Mouse (Mus musculus) intestine, embryonic 15.5 days (tissue): ENCODE data around the gene Ccdc187. TPM values are rescaled to one million over a fixed set of nuclear protein-coding genes. Genes with fewer than 3 reads are reported as not detected.

ENCODE experiments used
- ATAC-seq: fragments of 200-750 bp; cut with Nextera tagmentation; 2 replicates; pipeline ENCODE4 v1.8.0; 2017; ENCODE audit warnings: moderate TSS enrichment, moderate library complexity
- H3K27ac ChIP-seq: fragments of 300-500 bp; sonication (generic); 2 replicates; pipeline ENCODE4 v1.5.1; 2015; ENCODE audit warnings: mild to moderate bottlenecking, inconsistent platforms
- H3K27me3 ChIP-seq: fragments of 300-500 bp; sonication (generic); replicated peaks from 2 replicates; pipeline ENCODE4 v1.6.1; 2015; ENCODE audit warnings: inconsistent platforms
- H3K36me3 ChIP-seq: fragments of 300-500 bp; sonication (generic); 2 replicates; pipeline ENCODE4 v1.6.1; 2015; ENCODE audit warnings: inconsistent platforms
- H3K4me1 ChIP-seq: fragments of 300-500 bp; sonication (generic); replicated peaks from 2 replicates; pipeline ENCODE4 v1.6.1; 2015; ENCODE audit warnings: inconsistent platforms
- H3K4me2 ChIP-seq: fragments of 300-500 bp; sonication (generic); replicated peaks from 2 replicates; pipeline ENCODE4 v1.6.1; 2015; ENCODE audit warnings: mild to moderate bottlenecking, inconsistent platforms
- H3K4me3 ChIP-seq: fragments of 300-500 bp; sonication (generic); replicated peaks from 2 replicates; pipeline ENCODE4 v1.5.1; 2015; ENCODE audit warnings: inconsistent platforms
- H3K9ac ChIP-seq: fragments of 300-500 bp; sonication (generic); 2 replicates; pipeline ENCODE4 v1.6.1; 2015; ENCODE audit warnings: inconsistent platforms
- H3K9me3 ChIP-seq: fragments of 300-500 bp; sonication (generic); 2 replicates; pipeline ENCODE4 v1.6.1; 2016; ENCODE audit warnings: inconsistent platforms
- WGBS: fragments of 180-500 bp; shearing (Covaris S2); methylation state at CpG from one replicate; pipeline ENCODE4 v1.1.7; 2015; 5-methylcytosine and 5-hydroxymethylcytosine counted together
- polyA plus RNA-seq: library from polyadenylated mRNA; unstranded; fragments of >200 nt; fragmentation: Nextera tagmentation; extraction: Ambion mirVana; gene quantifications from 2 replicates; pipeline ENCODE4 v1.2.1, GENCODE M21; 2015

Ccdc187 gene
- polyA plus RNA-seq, result 0.36 and 0.37 TPM in 2 replicates

GRCm38 (mm10) chr2:26294457-26294856, at the start of gene Ccdc187:
TSS of gene Ccdc187 (minus strand) at chr2:26294557.
- WGBS, result 72% methylated on average over 2 of the region's 2 CpGs
- H3K9me3 ChIP-seq, result no peaks in the 10 kb centered on the region
- no peak within 1 kb of the TSS for H3K27ac ChIP-seq
- no peak within 1 kb of the TSS for H3K4me2 ChIP-seq
- no peak within 1 kb of the TSS for H3K4me3 ChIP-seq
- peaks cover 12% of the 10 kb centered on the region; the same call in 1 of the 2 replicates for H3K4me1 ChIP-seq
- no peak for ATAC-seq
- no peaks in the 10 kb centered on the region for H3K36me3 ChIP-seq
- H3K27me3 ChIP-seq, result 0 out of 2 replicates have a peak, but pooled peaks cover 6% of the 10 kb centered on the region
- no peak within 1 kb of the TSS for H3K9ac ChIP-seq

DNA sequence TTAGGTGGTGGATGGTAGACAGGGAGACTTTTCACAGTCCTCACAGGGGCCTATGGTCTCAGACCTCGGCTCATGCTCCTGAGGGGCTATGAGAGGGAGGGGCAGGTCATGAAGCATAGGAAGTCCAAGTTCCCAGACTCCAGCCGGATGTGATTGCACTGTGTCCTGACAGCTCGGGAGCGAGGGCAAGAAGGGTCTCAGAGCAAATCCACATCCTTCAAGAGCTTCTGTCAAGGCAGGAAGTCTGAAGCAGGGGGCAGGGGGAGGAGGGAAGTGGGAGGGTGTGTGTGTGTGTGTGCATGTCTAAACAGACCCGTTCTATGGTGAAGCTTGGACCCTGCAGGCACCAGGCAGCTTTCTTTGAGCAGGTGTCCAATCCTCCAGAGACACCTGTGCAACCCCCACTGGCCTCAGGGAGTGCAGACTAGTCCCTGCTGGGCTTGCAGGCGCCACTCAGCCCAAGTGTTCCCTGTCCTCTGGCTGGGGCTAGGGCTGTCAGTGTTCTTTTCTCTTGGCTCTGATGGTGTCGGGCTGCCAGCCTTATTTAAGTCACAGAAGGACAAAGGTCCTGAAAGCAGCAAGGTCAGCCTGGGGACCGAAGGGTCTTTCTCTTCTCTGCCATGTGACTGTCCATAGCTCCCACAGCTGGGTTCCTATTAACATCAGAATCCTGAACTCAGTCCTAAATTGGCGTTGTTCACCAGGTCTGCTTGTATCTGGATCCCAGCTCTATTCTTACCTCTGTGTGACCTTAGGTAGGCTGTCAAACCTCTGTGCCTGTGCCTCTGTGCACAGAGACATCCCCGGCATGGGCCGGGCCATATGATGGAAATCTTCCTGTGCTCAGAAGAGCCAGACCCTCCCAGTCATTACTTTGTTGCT, 48.5 kb upstream of the Ccdc187 start:
- H3K36me3 ChIP-seq, result peaks cover 22% of the 10 kb centered on the region
- peak overlapping the region; percentile 31 for H3K4me2 ChIP-seq
- ATAC-seq, result peak; percentile 19; the same call in 1 of the 2 replicates
- peaks cover 23% of the 10 kb centered on the region for H3K4me1 ChIP-seq
- no peak overlapping the region for H3K9ac ChIP-seq
- H3K9me3 ChIP-seq, result no peaks in the 10 kb centered on the region
- 51% methylated on average over 11 of the region's 11 CpGs for WGBS
- H3K27me3 ChIP-seq, result no peaks in the 10 kb centered on the region
- H3K27ac ChIP-seq, result peak overlapping the region; percentile 74
- H3K4me3 ChIP-seq, result no peak overlapping the region

- peaks cover 23% of the 10 kb centered on the region for H3K4me1 ChIP-seq
- peaks cover 22% of the 10 kb centered on the region for H3K36me3 ChIP-seq
- no peaks in the 10 kb centered on the region for H3K9me3 ChIP-seq
- H3K4me3 ChIP-seq, result no peak overlapping the region
- ATAC-seq, result peak; percentile 78
- H3K4me2 ChIP-seq, result peak overlapping the region; percentile 31; the same call in 1 of the 2 replicates
- H3K9ac ChIP-seq, result no peak overlapping the region
- peak overlapping the region; percentile 74 for H3K27ac ChIP-seq
- 33% methylated on average over 10 of the region's 10 CpGs for WGBS
- H3K27me3 ChIP-seq, result no peaks in the 10 kb centered on the region
Observed at GRCm38 (mm10) chr2:26342044-26342443, 47.7 kb upstream of the Ccdc187 start.

- Histone ChIP-seq H3K27ac (peak overlapping the region; percentile 74), H3K4me1 (peaks cover 23% of the 10 kb centered on the region), H3K9me3 (no peaks in the 10 kb centered on the region), H3K9ac (no peak overlapping the region), H3K4me3 (no peak overlapping the region), H3K4me2 (0 out of 2 replicates have a peak overlapping the region, but pooled peaks have one; percentile 1), H3K36me3 (peaks cover 18% of the 10 kb centered on the region), H3K27me3 (no peaks in the 10 kb centered on the region)
- ATAC-seq, result peak; percentile 3; the same call in 1 of the 2 replicates
- WGBS, result 72% methylated on average over 2 of the region's 2 CpGs
Observed at GRCm38 (mm10) chr2:26341510-26341981, 47.2 kb upstream of the Ccdc187 start.

DNA sequence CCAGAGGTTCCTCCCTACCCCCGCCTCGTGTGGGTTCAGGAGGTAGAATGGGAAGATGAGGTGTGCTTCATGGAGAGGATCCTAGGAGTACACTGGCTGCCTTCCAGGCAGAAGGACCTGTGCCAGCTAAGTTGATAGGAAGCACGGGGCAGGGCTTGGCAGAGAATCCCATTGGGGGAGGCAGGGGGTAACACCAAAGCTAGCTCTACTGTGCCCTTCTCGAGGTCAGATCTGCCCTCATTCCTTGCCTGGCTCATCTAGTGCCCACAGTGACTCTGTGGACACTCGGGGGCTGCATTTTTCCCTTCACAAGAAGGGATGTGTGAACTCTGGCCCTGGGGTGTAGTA, 44.8 kb upstream of the Ccdc187 start:
- Histone ChIP-seq H3K9me3 (no peaks in the 10 kb centered on the region), H3K4me1 (peaks cover 23% of the 10 kb centered on the region), H3K36me3 (peaks cover 12% of the 10 kb centered on the region; the same call in 1 of the 2 replicates), H3K4me3 (no peak overlapping the region), H3K27ac (no peak overlapping the region), H3K9ac (no peak overlapping the region), H3K4me2 (no peak overlapping the region), H3K27me3 (no peaks in the 10 kb centered on the region)
- 90% methylated on average over 5 of the region's 5 CpGs for WGBS
- ATAC-seq, result no peak

DNA sequence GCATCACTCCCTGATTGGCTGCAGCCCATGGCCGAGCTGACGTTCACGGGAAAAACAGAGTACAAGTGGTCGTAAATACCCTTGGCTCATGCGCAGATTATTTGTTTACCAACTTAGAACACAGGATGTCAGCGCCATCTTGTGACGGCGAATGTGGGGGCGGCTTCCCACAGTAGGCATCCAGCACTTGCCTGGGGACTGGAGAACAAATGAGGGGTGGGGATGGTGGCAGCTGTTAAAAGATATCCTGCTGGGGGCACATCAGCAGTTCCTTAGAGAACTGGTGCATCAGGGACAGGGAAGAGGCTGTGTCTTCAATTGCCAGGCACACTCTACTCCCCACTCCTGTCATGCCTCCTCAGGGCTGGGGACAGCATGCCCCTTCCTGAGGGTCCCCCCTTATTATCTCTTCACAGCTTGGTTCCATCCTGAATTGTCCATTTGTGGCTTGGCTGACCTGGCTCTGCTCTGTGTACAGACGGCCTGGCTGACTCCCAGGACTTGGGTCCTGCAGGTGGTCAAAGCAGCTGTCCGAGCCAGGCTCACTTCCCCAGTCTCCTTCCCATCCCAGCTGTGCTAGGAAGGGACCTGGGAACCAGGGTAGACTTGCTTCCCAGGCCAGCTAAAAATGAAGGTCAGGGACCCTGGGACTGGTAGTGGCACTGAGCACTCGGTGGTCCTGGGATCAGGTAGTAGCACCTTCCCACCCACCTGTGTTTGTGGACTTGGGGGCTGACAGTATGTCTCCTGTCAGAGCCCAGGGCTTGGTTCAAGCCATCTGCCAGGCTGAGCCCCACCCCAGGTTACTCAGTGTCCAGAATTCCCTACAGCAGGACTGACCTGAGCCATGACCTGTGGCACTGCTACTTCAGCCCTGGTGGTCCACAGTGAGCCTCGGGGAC, 44.2 kb upstream of the Ccdc187 start:
- Histone ChIP-seq H3K36me3 (peaks cover 11% of the 10 kb centered on the region; the same call in 1 of the 2 replicates), H3K9ac (no peak overlapping the region), H3K27ac (no peak overlapping the region), H3K9me3 (no peaks in the 10 kb centered on the region), H3K27me3 (no peaks in the 10 kb centered on the region), H3K4me2 (no peak overlapping the region), H3K4me1 (peaks cover 23% of the 10 kb centered on the region), H3K4me3 (no peak overlapping the region)
- WGBS, result 93% methylated on average over 9 of the region's 13 CpGs
- ATAC-seq, result no peak

DNA sequence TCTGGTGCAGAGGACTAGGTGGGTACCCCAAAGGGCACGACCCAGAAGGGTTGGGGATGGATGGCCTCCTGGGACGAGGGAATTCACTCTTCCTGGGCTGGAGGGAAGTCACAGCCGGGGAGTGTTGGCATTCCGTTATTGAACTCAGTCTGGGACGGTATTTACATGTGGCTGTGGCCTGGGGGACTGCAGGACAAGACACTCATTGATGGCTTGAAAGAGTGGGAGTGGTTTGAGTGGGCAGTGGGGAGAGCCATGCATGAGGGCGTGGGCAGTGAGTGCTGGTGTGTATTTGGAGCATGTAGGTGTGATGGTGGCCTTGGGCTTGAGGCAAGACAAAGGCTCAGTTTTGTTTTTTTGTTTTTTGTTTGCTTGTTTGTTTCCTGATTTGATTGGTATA, 36.3 kb upstream of the Ccdc187 start:
- no peak overlapping the region; the same call in 1 of the 2 replicates for H3K9ac ChIP-seq
- no peaks in the 10 kb centered on the region for H3K9me3 ChIP-seq
- ATAC-seq, result no peak
- H3K27ac ChIP-seq, result no peak overlapping the region
- WGBS, result 68% methylated on average over 6 of the region's 6 CpGs
- H3K4me3 ChIP-seq, result no peak overlapping the region
- H3K27me3 ChIP-seq, result no peaks in the 10 kb centered on the region
- H3K4me1 ChIP-seq, result no peaks in the 10 kb centered on the region
- no peak overlapping the region for H3K4me2 ChIP-seq
- H3K36me3 ChIP-seq, result peaks cover 17% of the 10 kb centered on the region; the same call in 1 of the 2 replicates

DNA sequence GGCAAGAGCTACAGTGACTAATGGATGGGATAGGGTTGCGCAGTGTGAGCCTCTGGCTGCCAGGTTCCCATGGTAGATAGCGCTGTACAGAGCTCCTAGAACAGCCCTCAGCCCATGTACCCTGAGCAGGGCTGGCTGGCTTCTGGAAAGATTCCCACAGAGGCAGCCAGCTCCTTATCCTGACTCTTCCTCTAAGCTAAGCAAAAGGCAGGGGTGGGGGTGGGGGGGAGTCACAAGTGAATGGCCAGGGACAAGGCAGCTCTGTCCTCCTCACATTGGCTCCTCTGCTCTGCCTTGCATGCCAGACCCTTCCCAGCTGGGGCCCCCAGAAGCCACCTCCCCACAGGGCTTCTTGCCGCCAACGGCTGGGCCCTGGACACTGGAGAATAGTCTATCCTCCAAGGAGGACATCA, 35.7 kb upstream of the Ccdc187 start:
- Histone ChIP-seq H3K9ac (no peak overlapping the region), H3K27me3 (no peaks in the 10 kb centered on the region), H3K4me1 (no peaks in the 10 kb centered on the region), H3K4me3 (no peak overlapping the region), H3K9me3 (no peaks in the 10 kb centered on the region), H3K27ac (0 out of 2 replicates have a peak overlapping the region, but pooled peaks have one; percentile 9), H3K36me3 (peaks cover 20% of the 10 kb centered on the region), H3K4me2 (no peak overlapping the region)
- 92% methylated on average over 4 of the region's 4 CpGs for WGBS
- peak; percentile 24; the same call in 1 of the 2 replicates for ATAC-seq

- H3K9ac ChIP-seq, result no peak overlapping the region
- no peak overlapping the region for H3K4me3 ChIP-seq
- no peaks in the 10 kb centered on the region for H3K27me3 ChIP-seq
- H3K9me3 ChIP-seq, result no peaks in the 10 kb centered on the region
- H3K27ac ChIP-seq, result 0 out of 2 replicates have a peak overlapping the region, but pooled peaks have one; percentile 9
- H3K36me3 ChIP-seq, result peaks cover 26% of the 10 kb centered on the region
- peak; percentile 44; the same call in 1 of the 2 replicates for ATAC-seq
- H3K4me2 ChIP-seq, result no peak overlapping the region
- no peaks in the 10 kb centered on the region for H3K4me1 ChIP-seq
- 67% methylated on average over 8 of the region's 8 CpGs for WGBS
Observed at GRCm38 (mm10) chr2:26329402-26329801, 35.0 kb upstream of the Ccdc187 start.

DNA sequence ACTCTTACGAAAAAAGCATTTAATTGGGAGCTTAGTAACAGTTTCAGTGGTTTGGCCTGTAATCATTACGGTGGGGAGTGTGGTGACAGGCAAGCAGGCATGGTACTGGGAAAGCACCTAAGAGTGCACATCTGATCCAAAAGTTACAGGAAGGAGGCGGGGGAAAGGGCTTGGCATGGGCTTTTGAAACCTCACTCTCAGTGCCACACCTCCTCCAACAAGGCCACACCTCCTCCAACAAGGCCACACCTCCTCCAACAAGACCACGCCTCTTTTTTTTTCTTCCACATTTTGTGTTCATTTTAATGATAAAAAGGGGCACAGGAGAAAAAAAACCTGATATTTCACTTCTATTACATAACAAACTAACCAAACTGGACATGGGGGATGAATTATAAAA, 33.5 kb upstream of the Ccdc187 start:
- WGBS, result 91% methylated on average over 4 of the region's 4 CpGs
- no peak overlapping the region for H3K4me3 ChIP-seq
- ATAC-seq, result no peak
- peaks cover 36% of the 10 kb centered on the region for H3K36me3 ChIP-seq
- H3K4me1 ChIP-seq, result no peaks in the 10 kb centered on the region
- H3K9ac ChIP-seq, result no peak overlapping the region
- H3K27ac ChIP-seq, result no peak overlapping the region
- no peaks in the 10 kb centered on the region for H3K9me3 ChIP-seq
- no peak overlapping the region for H3K4me2 ChIP-seq
- no peaks in the 10 kb centered on the region for H3K27me3 ChIP-seq

DNA sequence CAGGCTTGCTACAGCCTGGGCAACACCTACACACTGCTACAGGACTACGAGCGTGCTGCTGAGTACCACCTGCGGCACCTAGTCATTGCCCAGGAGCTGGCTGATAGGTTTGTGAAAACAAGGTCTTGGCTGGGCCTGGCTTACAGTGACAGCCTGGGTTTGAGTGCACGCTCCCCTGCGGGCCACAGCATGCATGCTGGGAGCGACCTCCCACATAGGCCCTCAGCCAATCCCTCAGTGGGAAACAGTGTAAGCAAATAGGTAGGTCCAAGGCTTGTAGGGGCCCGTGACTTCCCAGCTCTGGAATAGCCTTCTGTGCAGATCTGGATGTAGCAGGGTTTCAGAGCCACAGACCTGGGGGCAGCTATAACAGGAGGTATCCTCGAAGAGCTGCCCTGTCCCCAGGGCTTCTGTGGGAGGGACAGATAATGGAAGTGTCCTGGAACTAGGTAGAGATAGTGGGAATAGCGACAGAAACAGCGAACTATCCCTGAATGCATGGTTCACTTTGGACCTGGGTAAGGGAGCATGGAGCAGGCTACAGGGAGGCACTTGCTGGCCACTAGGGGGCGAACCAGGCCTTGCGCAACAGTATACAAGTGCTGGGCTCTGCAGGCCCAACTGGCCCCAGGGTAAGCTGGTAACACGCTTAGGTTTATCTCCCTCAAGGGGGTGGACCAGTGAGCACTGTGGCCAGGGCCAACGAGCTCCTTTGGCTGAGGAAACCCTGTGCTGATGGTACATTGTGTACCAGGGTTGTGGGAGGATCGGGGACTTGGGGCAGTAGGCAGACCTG, 31.2 kb upstream of the Ccdc187 start:
- Histone ChIP-seq H3K27me3 (no peaks in the 10 kb centered on the region), H3K9ac (no peak overlapping the region), H3K36me3 (peaks cover 36% of the 10 kb centered on the region), H3K4me2 (no peak overlapping the region), H3K9me3 (no peaks in the 10 kb centered on the region), H3K4me3 (no peak overlapping the region), H3K4me1 (no peaks in the 10 kb centered on the region), H3K27ac (no peak overlapping the region)
- ATAC-seq, result peak; percentile 78
- WGBS, result 69% methylated on average over 15 of the region's 15 CpGs
